Mouse (Mus musculus) liver, embryonic 14.5 days (tissue): ENCODE results near the gene Gm44579. TPM values are rescaled to one million over a fixed set of nuclear protein-coding genes. Genes with fewer than 3 reads are reported as not detected.

Source experiments
- ATAC-seq: fragments of 200-750 bp; cut with Nextera tagmentation; 2 replicates; pipeline ENCODE4 v1.8.0; 2017; ENCODE audit warnings: moderate number of reproducible peaks, mild to moderate bottlenecking, moderate library complexity; ENCODE audit not compliant: insufficient read depth
- DNase-seq, 3 experiments: peaks; one replicate each; pipeline ENCODE4 v3.0.0-alpha.2; 2012 to 2013; ENCODE audit warnings: low read depth in 3 of 3, low spot score in 3 of 3
- H3K27ac ChIP-seq: fragments of 300-500 bp; sonication (generic); 2 replicates; pipeline ENCODE4 v1.5.1; 2014; ENCODE audit warnings: moderate library complexity, mild to moderate bottlenecking, control low read depth, inconsistent platforms
- H3K27me3 ChIP-seq: fragments of 300-500 bp; sonication (generic); 2 replicates; pipeline ENCODE4 v1.6.1; 2014; ENCODE audit warnings: mild to moderate bottlenecking, low read length, moderate library complexity; ENCODE audit not compliant: control insufficient read depth, insufficient read depth
- H3K36me3 ChIP-seq: fragments of 300-500 bp; sonication (generic); replicated peaks from 2 replicates; pipeline ENCODE4 v1.6.1; 2014; ENCODE audit warnings: low read depth; ENCODE audit not compliant: control insufficient read depth, insufficient read depth
- H3K4me1 ChIP-seq, 2 experiments: fragments of 200-500 bp in 1 of 2; fragments of 300-500 bp in 1 of 2; sonication (generic) in 1 of 2; replicated peaks; 2 replicates each; pipeline ENCODE4 v1.6.1; 2012 to 2014; ENCODE audit warnings: antibody characterized with exemption in 1 of 2, inconsistent platforms in 1 of 2, low read length in 1 of 2; ENCODE audit not compliant: control insufficient read depth in 2 of 2, insufficient read depth in 2 of 2
- H3K4me2 ChIP-seq: fragments of 300-500 bp; sonication (generic); 2 replicates; pipeline ENCODE4 v1.6.1; 2014; ENCODE audit warnings: low read depth, mild to moderate bottlenecking, control low read depth, moderate library complexity
- H3K4me3 ChIP-seq, 2 experiments: fragments of 200-500 bp in 1 of 2; fragments of 300-500 bp in 1 of 2; sonication (generic) in 1 of 2; 2 replicates each; pipeline ENCODE4 v1.5.1; 2012 to 2014; ENCODE audit warnings: low read depth in 2 of 2, low read length in 2 of 2, mild to moderate bottlenecking in 2 of 2, control low read depth in 1 of 2, inconsistent platforms in 1 of 2, moderate library complexity in 1 of 2; ENCODE audit not compliant: insufficient read depth in 1 of 2
- H3K9ac ChIP-seq: fragments of 300-500 bp; sonication (generic); replicated peaks from 2 replicates; pipeline ENCODE4 v1.6.1; 2014; ENCODE audit warnings: mild to moderate bottlenecking, control low read depth, moderate library complexity
- H3K9me3 ChIP-seq: fragments of 300-500 bp; sonication (generic); 2 replicates; pipeline ENCODE4 v1.6.1; 2016; ENCODE audit warnings: low read length, mixed read lengths; ENCODE audit not compliant: control insufficient read depth
- CTCF ChIP-seq: IDR thresholded peaks from 2 replicates; pipeline ENCODE4 v1.5.1; 2016; ENCODE audit warnings: antibody characterized with exemption, low read depth, control low read depth
- EP300 ChIP-seq: IDR thresholded peaks from 2 replicates; pipeline ENCODE4 v1.6.1; 2016; ENCODE audit warnings: antibody characterized with exemption, low read depth
- WGBS: fragments of 180-500 bp; shearing (Covaris S2); extraction: QIAGEN DNeasy Blood & Tissue Kit; methylation state at CpG from one replicate; pipeline ENCODE4 v1.1.7; 2014; ENCODE audit not compliant: insufficient replicate concordance; 5-methylcytosine and 5-hydroxymethylcytosine counted together
- polyA plus RNA-seq, 2 experiments: library from polyadenylated mRNA; depleted of rRNA in 1 of 2; stranded (reverse) in 1 of 2; unstranded in 1 of 2; fragments of >200 nt; fragmentation: Nextera tagmentation in 1 of 2; extraction: Ambion mirVana in 1 of 2; gene quantifications; 2 replicates each; pipeline versions ENCODE4 v1.2.1 to v1.2.3; 2012 to 2014

Gm44579 gene
- polyA plus RNA-seq, 2 experiments: not detected

GRCm38 (mm10) chr15:98213336-98213870 is 7.4 kb downstream of the Gm44579 start:
- WGBS: 40% methylated on average over 5 of the region's 5 CpGs

GRCm38 (mm10) chr15:98209676-98210075 is 11.1 kb downstream of the Gm44579 start:
- H3K4me3 ChIP-seq: no peak overlapping the region
- no peaks in the 10 kb centered on the region for H3K4me1 ChIP-seq
- no peaks in the 10 kb centered on the region for H3K36me3 ChIP-seq
- H3K27me3 ChIP-seq: no peaks in the 10 kb centered on the region
- H3K27ac ChIP-seq: no peak overlapping the region
- ATAC-seq: no peak
- H3K9ac ChIP-seq: no peak overlapping the region
- TF ChIP-seq EP300 (no peak), CTCF (no peak)
- no peak for DNase-seq
- H3K4me2 ChIP-seq: no peak overlapping the region
- H3K9me3 ChIP-seq: no peaks in the 10 kb centered on the region
- 47% methylated on average over 7 of the region's 7 CpGs for WGBS

More at GRCm38 (mm10) chr15:98213336-98213870, 7.4 kb downstream of the Gm44579 start:
- DNase-seq: no peak
- no peaks in the 10 kb centered on the region for H3K9me3 ChIP-seq
- no peak overlapping the region for H3K9ac ChIP-seq
- no peak overlapping the region for H3K4me2 ChIP-seq
- no peak for ATAC-seq
- H3K27ac ChIP-seq: no peak overlapping the region
- no peaks in the 10 kb centered on the region for H3K36me3 ChIP-seq
- no peaks in the 10 kb centered on the region for H3K4me1 ChIP-seq
- H3K27me3 ChIP-seq: no peaks in the 10 kb centered on the region
- no peak for TF ChIP-seq CTCF
- no peak for TF ChIP-seq EP300
- no peak overlapping the region for H3K4me3 ChIP-seq

DNA sequence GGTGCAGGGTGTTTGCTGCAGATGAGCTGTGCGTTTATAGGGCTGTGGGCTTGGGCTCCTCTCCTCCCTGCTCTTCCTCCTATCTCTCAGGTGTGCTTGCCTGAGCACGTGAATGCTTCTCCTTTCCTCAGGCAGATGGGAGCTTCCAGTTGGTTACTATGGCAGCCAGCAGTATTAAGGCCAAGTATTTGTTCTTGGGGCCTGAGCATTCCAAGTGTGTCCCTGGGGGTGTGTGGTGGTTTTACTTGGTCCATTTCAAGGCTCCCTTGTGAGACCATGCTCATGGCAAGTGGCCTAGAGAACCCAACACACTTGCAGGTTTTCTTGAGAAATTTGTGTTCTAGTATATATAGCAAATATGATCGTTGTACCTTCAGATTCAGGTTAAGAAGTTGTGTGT is 25.3 kb downstream of the Gm44579 start, which contains the start of gene Olfr288:
TSS of gene Olfr288 (minus strand) at position 101 of the 400 bp plus-strand sequence.
- 34% methylated on average over 3 of the region's 3 CpGs for WGBS
- ATAC-seq: no peak

GRCm38 (mm10) chr15:98184456-98184855 is 36.3 kb downstream of the Gm44579 start:
- no peak overlapping the region for H3K9ac ChIP-seq
- no peaks in the 10 kb centered on the region for H3K9me3 ChIP-seq
- DNase-seq (no peak), ATAC-seq (no peak)
- no peaks in the 10 kb centered on the region for H3K36me3 ChIP-seq
- H3K4me3 ChIP-seq: no peak overlapping the region
- WGBS: 51% methylated on average over 4 of the region's 4 CpGs
- H3K4me1 ChIP-seq: peaks cover 0 to 8% of the 10 kb centered on the region in 2 experiments; a peak in 2 of 4 replicates
- no peak for TF ChIP-seq CTCF
- TF ChIP-seq EP300: no peak
- peaks cover 7% of the 10 kb centered on the region for H3K27me3 ChIP-seq
- H3K27ac ChIP-seq: no peak overlapping the region
- H3K4me2 ChIP-seq: no peak overlapping the region

More for the DNA sequence above, 25.3 kb downstream of the Gm44579 start, which contains the start of gene Olfr288:
- Histone ChIP-seq H3K4me1 (no peaks in the 10 kb centered on the region), H3K4me3 (no peak within 1 kb of the TSS), H3K27me3 (no peaks in the 10 kb centered on the region), H3K4me2 (no peak within 1 kb of the TSS), H3K9me3 (no peaks in the 10 kb centered on the region), H3K9ac (no peak within 1 kb of the TSS), H3K27ac (no peak within 1 kb of the TSS), H3K36me3 (no peaks in the 10 kb centered on the region)
- no peak for DNase-seq
- TF ChIP-seq CTCF (no peak), EP300 (no peak)

GRCm38 (mm10) chr15:98181856-98182570 is 38.8 kb downstream of the Gm44579 start:
- no peak overlapping the region for H3K4me2 ChIP-seq
- no peak for ATAC-seq

More at GRCm38 (mm10) chr15:98181856-98182570, 38.8 kb downstream of the Gm44579 start:
- no peak overlapping the region for H3K27ac ChIP-seq
- TF ChIP-seq CTCF: no peak
- no peak for TF ChIP-seq EP300
- H3K9ac ChIP-seq: no peak overlapping the region
- H3K9me3 ChIP-seq: no peaks in the 10 kb centered on the region
- no peak overlapping the region for H3K4me3 ChIP-seq
- H3K36me3 ChIP-seq: no peaks in the 10 kb centered on the region
- 49% methylated on average over 12 of the region's 12 CpGs for WGBS
- no peak for DNase-seq
- peaks cover 0 to 8% of the 10 kb centered on the region in 2 experiments; a peak in 2 of 4 replicates for H3K4me1 ChIP-seq
- H3K27me3 ChIP-seq: peaks cover 7% of the 10 kb centered on the region
